Mouse (Mus musculus) left cerebral cortex, adult 8-10 months (tissue): ENCODE measurements around the gene Gm773. TPM values are rescaled to one million over a fixed set of nuclear protein-coding genes. Genes with fewer than 3 reads are reported as not detected.
"Not testable (repeated sequence)": the region's sequence is repeated elsewhere in the genome, so short reads cannot be mapped to it uniquely, and the experiment has no call there.

ENCODE experiments used
- DNase-seq, 2 experiments: peaks; one replicate each; pipeline ENCODE4 v3.0.0; 2022; ENCODE audit warnings: low spot score in 2 of 2
- total RNA-seq, 4 experiments: library from RNA; stranded (reverse); gene quantifications; 2 replicates each; pipeline ENCODE4 v1.2.4; 2022

Gm773 gene
- total RNA-seq: not detected

DNA sequence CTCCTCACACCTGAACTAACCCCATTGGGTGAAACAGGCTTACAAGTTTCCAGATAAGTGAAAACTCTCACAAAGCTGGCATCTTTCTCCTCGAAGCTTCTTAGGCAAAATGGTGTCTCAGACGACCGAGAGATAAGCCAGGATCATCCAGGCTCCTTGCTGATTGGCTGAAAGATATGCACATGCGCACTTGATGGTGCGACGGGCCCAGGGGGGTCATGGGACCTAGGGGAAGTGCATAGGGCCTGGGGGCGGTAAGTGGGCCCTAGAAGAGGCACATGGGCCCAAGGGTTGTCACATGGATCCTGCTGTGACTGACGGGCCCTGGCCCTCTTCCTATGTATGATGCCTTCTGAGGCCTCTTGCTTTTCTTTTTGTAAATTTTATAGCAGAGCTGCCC is at the start of gene Gm773:
Gene Gm773, minus strand, starts transcription at position 111 of the 400 bp plus-strand sequence.
- DNase-seq: no peak

DNA sequence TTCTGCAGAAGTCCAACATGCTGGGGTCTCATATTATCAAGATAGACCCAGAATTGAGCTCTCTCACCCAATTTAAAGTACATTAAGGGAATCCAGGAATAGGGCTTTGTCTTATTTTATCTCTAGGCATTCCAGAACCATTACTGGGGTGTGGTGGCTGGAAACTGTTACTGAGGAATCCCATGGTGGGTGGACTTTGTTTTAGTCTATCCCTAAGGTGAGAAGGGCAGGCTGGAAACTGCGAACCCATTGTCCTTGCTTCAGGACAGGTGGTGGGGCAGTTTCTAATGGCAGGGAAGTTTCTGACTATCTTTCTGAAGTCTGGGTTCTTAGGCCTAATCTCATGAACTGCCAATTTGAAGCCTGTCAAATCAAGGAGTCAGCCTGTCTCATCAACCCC is 26.2 kb downstream of the Gm773 start:
- DNase-seq: not testable (repeated sequence)

DNA sequence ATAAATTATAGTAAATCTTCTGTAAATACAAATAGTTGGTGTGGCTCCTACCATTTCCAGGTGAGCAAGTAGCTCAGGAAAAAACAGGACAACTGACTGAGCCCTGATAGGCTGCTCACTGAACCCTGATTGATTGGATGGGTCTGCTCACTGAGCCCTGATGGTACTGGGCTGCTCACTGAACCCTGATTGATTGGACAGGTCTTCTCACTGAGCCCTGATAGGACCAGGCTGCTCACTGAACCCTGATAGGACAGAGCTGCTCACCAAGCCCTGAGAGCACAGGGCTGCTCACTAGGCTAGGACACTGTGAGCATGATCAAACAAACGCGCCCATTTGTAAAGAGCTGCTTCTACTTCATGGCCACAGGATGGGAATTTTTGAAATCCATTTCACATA is 61.3 kb downstream of the Gm773 start:
- DNase-seq: no peak

Other genes with a start within 250 kb of the Gm773 start
- gene 3830403N18Rik, start 76.3 kb downstream of the Gm773 start, total RNA-seq: 1 to 10 TPM in 1 of 4 experiments, under 1 TPM in 1, not detected in 2; 0.40 to 1.1 TPM
- gene Zfp449, start 133.5 kb upstream of the Gm773 start, total RNA-seq: 1 to 10 TPM; 3.9 to 5.1 (median 4.2) TPM
- gene Smim10l2a, start 161.7 kb upstream of the Gm773 start, total RNA-seq: 10 to 100 TPM; 17.2 to 22.5 (median 20.0) TPM
- gene Gm2174, start 235.1 kb upstream of the Gm773 start, total RNA-seq: not detected
- gene Ints6l, start 242.0 kb upstream of the Gm773 start, total RNA-seq: 10 to 100 TPM; 28.6 to 39.6 (median 34.6) TPM